Mouse (Mus musculus): ENCODE measurements around the gene Ncor1.
"Not testable (repeated sequence)": the region's sequence is repeated elsewhere in the genome, so short reads cannot be mapped to it uniquely, and the experiment has no call there.

Ncor1 gene

GRCm38 (mm10) chr11:62457891-62458270, 460 bp downstream of the Ncor1 start:
- no peak for DNase-seq

GRCm38 (mm10) chr11:62457241-62457890, 975 bp downstream of the Ncor1 start:
- DNase-seq: peak; percentile 95

GRCm38 (mm10) chr11:62456483-62457172, 1.7 kb downstream of the Ncor1 start:
- peak; percentile 63 for DNase-seq

GRCm38 (mm10) chr11:62456021-62456482, 2.3 kb downstream of the Ncor1 start:
- no peak for DNase-seq

GRCm38 (mm10) chr11:62455193-62455592, 3.1 kb downstream of the Ncor1 start:
- DNase-seq: no peak

- no peak for DNase-seq
Measured at GRCm38 (mm10) chr11:62448971-62449370, 9.4 kb downstream of the Ncor1 start.

- no peak for DNase-seq
Measured at GRCm38 (mm10) chr11:62445799-62446198, 12.5 kb downstream of the Ncor1 start.

GRCm38 (mm10) chr11:62440670-62441315, 17.5 kb downstream of the Ncor1 start:
- DNase-seq: no peak

- no peak for DNase-seq
Measured at GRCm38 (mm10) chr11:62432211-62432610, 26.1 kb downstream of the Ncor1 start.

GRCm38 (mm10) chr11:62427105-62427504, 31.2 kb downstream of the Ncor1 start:
- DNase-seq: peak; percentile 67

GRCm38 (mm10) chr11:62426266-62426665, 32.1 kb downstream of the Ncor1 start:
- no peak for DNase-seq

GRCm38 (mm10) chr11:62424525-62424924, 33.8 kb downstream of the Ncor1 start:
- DNase-seq: no peak

GRCm38 (mm10) chr11:62415026-62415425, 43.3 kb downstream of the Ncor1 start:
- DNase-seq: no peak

GRCm38 (mm10) chr11:62409611-62410010, 48.7 kb downstream of the Ncor1 start:
- DNase-seq: no peak

GRCm38 (mm10) chr11:62408848-62409247, 49.5 kb downstream of the Ncor1 start:
- no peak for DNase-seq

GRCm38 (mm10) chr11:62396405-62396804, 61.9 kb downstream of the Ncor1 start:
- DNase-seq: peak; percentile 60

- DNase-seq: no peak
Measured at GRCm38 (mm10) chr11:62388331-62388679, 70.0 kb downstream of the Ncor1 start.

- DNase-seq: no peak
Measured at GRCm38 (mm10) chr11:62387608-62388330, 70.6 kb downstream of the Ncor1 start.

- DNase-seq: not testable (repeated sequence)
Measured at GRCm38 (mm10) chr11:62377202-62377851, 81.0 kb downstream of the Ncor1 start.

- DNase-seq: no peak
Measured at GRCm38 (mm10) chr11:62371776-62372175, 86.6 kb downstream of the Ncor1 start.

GRCm38 (mm10) chr11:62369924-62370323, 88.4 kb downstream of the Ncor1 start:
- DNase-seq: no peak

GRCm38 (mm10) chr11:62366879-62367278, 91.5 kb downstream of the Ncor1 start:
- no peak for DNase-seq

GRCm38 (mm10) chr11:62355216-62355615, 103.1 kb downstream of the Ncor1 start:
- no peak for DNase-seq
